Mouse (Mus musculus): Measurements from ENCODE around the gene AL732309.1. TPM values are rescaled to one million over a fixed set of nuclear protein-coding genes. Genes with fewer than 3 reads are reported as not detected.

Gene AL732309.1
- polyA plus RNA-seq, 1 experiment from 2014 or later: 4.3 TPM

DNA sequence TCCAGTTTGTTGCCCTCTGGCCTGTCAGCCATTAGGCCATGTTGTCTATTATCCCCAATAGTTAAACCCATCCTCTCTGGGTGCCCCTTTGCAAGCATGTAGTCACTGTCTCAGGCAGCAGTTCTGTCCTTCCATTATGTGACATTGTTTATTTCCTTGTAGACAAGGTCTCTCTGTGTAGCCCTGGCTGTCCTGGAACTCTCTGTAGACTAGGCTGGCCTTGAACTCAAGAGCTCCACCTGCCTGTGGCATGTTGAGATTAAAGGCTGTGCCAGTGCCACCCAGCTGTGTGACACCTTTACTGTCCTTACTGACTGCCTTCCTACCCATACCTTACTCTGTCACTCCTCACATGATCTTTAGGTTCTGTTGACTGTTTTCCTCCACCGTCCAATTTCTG, 5.7 kb upstream of the AL732309.1 start:
- no peaks in the 10 kb centered on the region for H3K27me3 ChIP-seq (replicated peaks)
- H3K9ac ChIP-seq: no peak overlapping the region
- peaks cover 18% of the 10 kb centered on the region for H3K4me1 ChIP-seq (replicated peaks)
- WGBS: 92% methylated on average over 1 of the region's 1 CpGs
- no peak overlapping the region for H3K4me3 ChIP-seq (replicated peaks)
- H3K27ac ChIP-seq: no peak overlapping the region
- no peak for ATAC-seq
- no peak overlapping the region for H3K4me2 ChIP-seq (replicated peaks)
- peaks cover 27% of the 10 kb centered on the region for H3K36me3 ChIP-seq
- H3K9me3 ChIP-seq: no peaks in the 10 kb centered on the region

DNA sequence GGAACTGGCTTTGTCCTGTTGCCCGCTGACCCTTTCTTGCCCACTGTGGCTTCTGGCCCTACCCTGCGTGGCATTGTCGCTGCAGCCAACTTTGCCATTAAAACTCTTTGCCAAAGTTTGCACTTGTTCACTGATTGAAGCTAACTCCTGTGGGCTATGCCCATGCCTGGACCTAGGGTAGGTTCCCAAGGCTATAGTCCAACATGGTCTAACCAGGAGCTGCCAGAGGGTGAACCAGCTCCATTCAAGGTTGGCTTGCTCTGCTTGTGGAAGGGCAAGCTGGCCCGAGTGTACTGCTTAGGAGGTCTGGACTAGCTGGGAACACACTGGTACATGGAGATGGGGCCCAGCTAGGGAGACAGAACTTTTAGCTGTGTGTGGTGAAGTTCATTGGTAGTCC, 2.5 kb downstream of the AL732309.1 start:
- H3K4me2 ChIP-seq (replicated peaks): no peak overlapping the region
- peaks cover 9% of the 10 kb centered on the region; the same call in 1 of the 2 replicates for H3K36me3 ChIP-seq
- H3K4me3 ChIP-seq (replicated peaks): no peak overlapping the region
- no peak for ATAC-seq
- peaks cover 17% of the 10 kb centered on the region for H3K4me1 ChIP-seq (replicated peaks)
- H3K27me3 ChIP-seq (replicated peaks): peaks cover 6% of the 10 kb centered on the region
- WGBS: 87% methylated on average over 4 of the region's 4 CpGs
- H3K9ac ChIP-seq: 0 out of 2 replicates have a peak overlapping the region, but pooled peaks have one; percentile 8
- no peaks in the 10 kb centered on the region for H3K9me3 ChIP-seq
- no peak overlapping the region for H3K27ac ChIP-seq

DNA sequence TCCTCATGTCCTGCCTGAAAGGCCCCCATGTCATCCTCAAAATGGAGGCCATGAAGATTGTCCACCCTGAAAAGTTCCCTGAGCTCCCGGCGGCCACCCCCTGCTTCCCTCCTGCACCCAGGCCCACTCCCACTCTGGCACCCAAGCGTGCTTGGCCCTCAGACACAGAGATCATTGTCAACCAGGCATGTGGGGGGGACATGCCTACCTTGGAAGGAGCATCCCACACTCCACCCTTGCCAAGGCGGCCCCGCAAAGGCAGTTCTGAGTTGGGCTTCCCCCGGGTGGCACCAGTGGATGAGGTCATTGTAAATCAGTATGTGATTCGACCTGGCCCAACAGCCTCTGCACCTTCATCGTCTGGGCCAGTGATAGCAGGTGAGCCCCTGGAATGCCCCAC, 3.3 kb downstream of the AL732309.1 start:
- Histone ChIP-seq H3K27me3 (replicated peaks) (peaks cover 6% of the 10 kb centered on the region), H3K4me2 (replicated peaks) (peak overlapping the region; percentile 97), H3K9ac (no peak overlapping the region), H3K4me3 (replicated peaks) (0 out of 2 replicates have a peak overlapping the region, but pooled peaks have one; percentile 55), H3K27ac (no peak overlapping the region), H3K9me3 (no peaks in the 10 kb centered on the region), H3K36me3 (0 out of 2 replicates have a peak, but pooled peaks cover 3% of the 10 kb centered on the region), H3K4me1 (replicated peaks) (peaks cover 17% of the 10 kb centered on the region)
- 67% methylated on average over 8 of the region's 8 CpGs for WGBS
- ATAC-seq: no peak

DNA sequence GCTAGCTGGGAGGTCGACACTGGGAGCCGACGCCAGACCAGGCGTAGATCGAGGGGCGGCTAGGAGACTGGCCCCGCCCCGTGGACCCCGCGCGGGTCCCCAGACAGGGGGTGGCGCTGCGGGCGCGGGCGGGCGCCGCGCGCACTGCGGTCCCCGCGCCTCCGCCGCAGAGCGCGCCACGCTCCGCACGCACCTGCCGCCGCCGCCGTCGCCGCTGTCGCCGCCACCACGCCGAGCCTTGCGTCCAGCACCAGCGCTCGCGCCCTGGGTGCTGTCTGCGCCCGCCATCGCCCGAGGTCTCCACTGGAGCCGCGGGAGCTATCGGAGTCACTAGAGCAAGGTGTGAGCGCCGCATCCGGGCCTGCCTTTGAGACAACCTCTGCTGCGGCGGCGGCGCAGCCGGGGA, 4.6 kb downstream of the AL732309.1 start, which contains the start of the genes Rnf208 and Cysrt1:
TSS of gene Rnf208 (plus strand) at position 155 of the 406 bp plus-strand sequence.
TSS of gene Cysrt1 (minus strand) at position 352 of the 406 bp plus-strand sequence.
- under 1% methylated on average over 51 of the region's 59 CpGs for WGBS
- H3K4me1 ChIP-seq (replicated peaks): peaks cover 23% of the 10 kb centered on the region
- peak within 1 kb of the TSS; percentile 55 for H3K4me3 ChIP-seq (replicated peaks)
- peaks cover 6% of the 10 kb centered on the region for H3K27me3 ChIP-seq (replicated peaks)
- ATAC-seq: no peak
- no peaks in the 10 kb centered on the region for H3K9me3 ChIP-seq
- peak within 1 kb of the TSS; percentile 72 for H3K27ac ChIP-seq
- H3K36me3 ChIP-seq: no peaks in the 10 kb centered on the region
- H3K9ac ChIP-seq: peak within 1 kb of the TSS; percentile 57
- H3K4me2 ChIP-seq (replicated peaks): peak within 1 kb of the TSS; percentile 97

DNA sequence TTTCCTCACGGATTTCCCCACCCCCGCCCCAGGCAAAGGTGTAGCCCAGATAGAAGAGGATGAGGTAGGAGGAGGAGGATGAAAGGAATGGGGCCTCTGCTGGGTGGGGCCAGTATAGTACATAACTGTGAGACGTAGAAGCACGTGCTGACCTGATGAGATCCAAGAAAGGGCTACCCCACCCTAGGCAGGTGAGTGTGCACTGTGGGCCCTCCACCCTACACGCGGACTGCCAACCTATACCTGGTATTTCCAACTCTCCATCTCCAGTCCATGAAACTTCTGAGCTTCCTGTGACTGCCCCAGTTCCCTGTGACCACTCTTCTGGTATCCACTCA, 5.3 kb downstream of the AL732309.1 start:
- Histone ChIP-seq H3K9ac (peak overlapping the region; percentile 57; the same call in 1 of the 2 replicates), H3K27ac (peak overlapping the region; percentile 72; the same call in 1 of the 2 replicates), H3K4me3 (replicated peaks) (peak overlapping the region; percentile 55), H3K36me3 (no peaks in the 10 kb centered on the region), H3K27me3 (replicated peaks) (peaks cover 6% of the 10 kb centered on the region), H3K4me1 (replicated peaks) (peaks cover 20% of the 10 kb centered on the region), H3K9me3 (no peaks in the 10 kb centered on the region), H3K4me2 (replicated peaks) (peak overlapping the region; percentile 97)
- ATAC-seq: peak; percentile 63
- WGBS: 12% methylated on average over 6 of the region's 6 CpGs

DNA sequence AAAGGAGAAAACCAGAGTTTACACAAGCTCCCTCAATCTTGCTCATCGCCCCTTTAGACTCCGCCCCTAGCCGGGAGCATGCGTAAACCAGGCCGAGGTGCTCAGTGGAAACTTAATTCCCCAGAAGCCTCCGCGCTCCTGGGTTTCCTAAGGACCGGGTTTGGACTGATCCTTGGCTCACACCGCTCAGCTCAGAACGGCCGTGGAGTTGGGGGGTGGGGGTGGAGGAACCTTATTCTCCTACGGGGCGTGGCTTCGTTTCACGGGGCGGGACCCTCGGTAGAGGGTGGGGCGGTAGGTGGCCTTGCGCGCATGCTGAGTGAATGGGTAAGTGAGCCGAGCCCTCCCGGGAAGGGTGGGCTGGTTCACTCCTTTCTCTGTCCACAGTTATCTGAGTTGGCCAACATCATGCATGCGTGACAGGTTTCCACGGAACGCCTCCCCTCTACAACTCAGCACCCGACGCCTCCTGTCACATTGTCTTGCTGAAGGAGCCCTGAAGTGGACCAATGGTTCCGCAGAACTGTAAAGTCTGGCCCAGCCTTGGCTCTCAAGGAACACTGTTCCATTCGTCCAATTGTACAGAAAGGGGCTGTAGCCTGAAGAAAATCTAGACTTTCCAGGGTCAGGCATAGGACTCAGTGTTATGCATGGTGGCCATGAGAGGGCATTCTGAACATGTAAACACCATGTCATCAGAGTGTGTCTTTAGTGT, 5.8 kb downstream of the AL732309.1 start:
- no peaks in the 10 kb centered on the region for H3K9me3 ChIP-seq
- peak overlapping the region; percentile 72 for H3K27ac ChIP-seq
- H3K4me1 ChIP-seq (replicated peaks): peaks cover 20% of the 10 kb centered on the region
- peak; percentile 80 for ATAC-seq
- 2% methylated on average over 29 of the region's 29 CpGs for WGBS
- H3K9ac ChIP-seq: 0 out of 2 replicates have a peak overlapping the region, but pooled peaks have one; percentile 15
- peaks cover 6% of the 10 kb centered on the region for H3K27me3 ChIP-seq (replicated peaks)
- peak overlapping the region; percentile 55 for H3K4me3 ChIP-seq (replicated peaks)
- H3K4me2 ChIP-seq (replicated peaks): peak overlapping the region; percentile 97
- H3K36me3 ChIP-seq: no peaks in the 10 kb centered on the region

DNA sequence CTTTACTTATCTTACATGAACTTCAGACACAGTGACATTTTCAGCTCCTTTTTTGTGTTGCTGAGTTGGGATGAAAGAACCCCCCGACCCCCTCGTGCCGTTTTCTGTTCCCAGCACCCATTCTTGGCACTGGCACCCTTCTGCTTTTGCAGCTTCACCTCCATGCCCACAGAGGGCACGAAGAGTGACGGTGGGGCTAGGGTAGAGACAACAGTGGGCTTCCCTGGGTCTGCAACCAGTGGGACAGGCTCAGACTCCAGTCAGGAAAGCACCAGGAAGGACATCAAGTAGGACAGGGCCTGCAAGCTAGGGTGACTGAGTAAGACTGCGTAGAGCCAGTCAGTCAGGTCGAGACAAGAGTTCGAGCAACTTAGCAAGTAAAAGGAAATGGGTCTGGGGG, 6.4 kb downstream of the AL732309.1 start:
- H3K9me3 ChIP-seq: no peaks in the 10 kb centered on the region
- H3K4me3 ChIP-seq (replicated peaks): peak overlapping the region; percentile 55
- H3K27me3 ChIP-seq (replicated peaks): peaks cover 6% of the 10 kb centered on the region
- peak overlapping the region; percentile 72; the same call in 1 of the 2 replicates for H3K27ac ChIP-seq
- H3K4me2 ChIP-seq (replicated peaks): peak overlapping the region; percentile 97
- no peaks in the 10 kb centered on the region for H3K36me3 ChIP-seq
- 51% methylated on average over 8 of the region's 8 CpGs for WGBS
- 0 out of 2 replicates have a peak overlapping the region, but pooled peaks have one; percentile 15 for H3K9ac ChIP-seq
- ATAC-seq: peak; percentile 10; the same call in 1 of the 2 replicates
- H3K4me1 ChIP-seq (replicated peaks): peaks cover 18% of the 10 kb centered on the region

DNA sequence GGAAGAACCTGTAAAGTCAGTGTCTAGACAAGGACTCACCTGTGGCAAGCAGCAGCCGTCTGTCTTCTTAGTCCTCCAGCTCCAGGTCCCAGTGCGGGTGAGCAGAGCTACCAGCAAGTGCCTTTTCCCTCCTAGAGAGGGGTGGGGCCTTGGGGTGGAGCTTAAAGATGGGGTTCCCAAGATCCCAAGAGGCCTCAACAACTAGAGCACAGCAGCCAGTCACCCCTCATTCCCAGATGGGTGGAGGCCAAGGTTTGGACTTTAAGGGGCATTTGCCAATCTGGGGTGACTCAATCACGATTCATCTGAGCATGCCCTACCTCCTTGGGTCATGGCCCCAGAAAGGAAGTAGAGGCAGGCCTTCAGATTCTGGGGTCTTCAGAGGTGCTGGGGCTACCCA, 6.9 kb downstream of the AL732309.1 start:
- WGBS: 96% methylated on average over 3 of the region's 3 CpGs
- Histone ChIP-seq H3K9ac (no peak overlapping the region), H3K4me2 (replicated peaks) (no peak overlapping the region), H3K4me3 (replicated peaks) (no peak overlapping the region), H3K9me3 (no peaks in the 10 kb centered on the region), H3K4me1 (replicated peaks) (peaks cover 18% of the 10 kb centered on the region), H3K27ac (no peak overlapping the region), H3K27me3 (replicated peaks) (peaks cover 6% of the 10 kb centered on the region), H3K36me3 (no peaks in the 10 kb centered on the region)
- ATAC-seq: no peak

DNA sequence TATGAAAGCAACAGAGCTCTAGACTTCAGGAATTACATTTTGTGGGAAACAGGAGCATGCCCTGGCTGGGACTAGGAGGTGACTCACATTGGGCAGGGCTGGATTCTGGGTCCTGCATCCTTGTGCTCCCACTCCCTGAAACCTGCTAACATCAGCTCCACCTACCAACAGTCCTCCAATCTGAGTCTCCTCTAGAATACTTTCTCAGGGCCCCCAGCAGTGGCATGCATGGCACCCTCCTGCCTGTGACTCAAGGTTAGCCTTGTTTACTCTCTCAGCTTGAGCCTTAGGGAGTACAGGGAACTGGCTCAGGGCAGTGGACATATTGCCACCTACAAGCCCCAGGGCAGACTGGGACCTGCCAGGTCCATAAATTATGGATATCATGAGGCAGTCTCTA, 8.6 kb downstream of the AL732309.1 start:
- no peaks in the 10 kb centered on the region for H3K36me3 ChIP-seq
- H3K27me3 ChIP-seq (replicated peaks): peaks cover 6% of the 10 kb centered on the region
- no peaks in the 10 kb centered on the region for H3K9me3 ChIP-seq
- H3K4me1 ChIP-seq (replicated peaks): peaks cover 18% of the 10 kb centered on the region
- H3K4me2 ChIP-seq (replicated peaks): no peak overlapping the region
- no peak overlapping the region for H3K4me3 ChIP-seq (replicated peaks)
- ATAC-seq: no peak
- H3K9ac ChIP-seq: no peak overlapping the region
- H3K27ac ChIP-seq: 0 out of 2 replicates have a peak overlapping the region, but pooled peaks have one; percentile 5

DNA sequence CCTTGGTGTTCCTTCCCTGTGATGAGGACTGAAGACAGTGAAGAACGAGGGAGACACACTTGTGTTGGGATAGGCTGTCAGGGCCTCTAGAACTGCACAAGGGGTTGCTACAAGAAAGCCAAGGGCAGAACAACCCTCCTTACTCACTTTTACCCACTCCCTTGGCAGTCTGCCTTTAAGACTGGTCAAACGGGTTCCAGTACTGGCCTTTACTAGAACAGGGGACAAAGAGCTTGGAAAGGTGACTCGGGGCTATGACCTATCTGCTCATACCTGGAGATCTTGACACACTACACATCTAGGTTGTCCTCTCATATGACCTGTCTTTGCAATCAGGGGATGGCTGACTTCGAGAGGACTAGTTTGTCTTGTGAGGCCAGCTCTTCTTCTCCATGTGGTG, 9.1 kb downstream of the AL732309.1 start:
- H3K4me3 ChIP-seq (replicated peaks): no peak overlapping the region
- H3K4me1 ChIP-seq (replicated peaks): peaks cover 18% of the 10 kb centered on the region
- H3K36me3 ChIP-seq: no peaks in the 10 kb centered on the region
- H3K27me3 ChIP-seq (replicated peaks): peaks cover 4% of the 10 kb centered on the region
- WGBS: 55% methylated on average over 4 of the region's 4 CpGs
- no peak overlapping the region for H3K9ac ChIP-seq
- peak overlapping the region; percentile 5; the same call in 1 of the 2 replicates for H3K27ac ChIP-seq
- no peak for ATAC-seq
- H3K4me2 ChIP-seq (replicated peaks): no peak overlapping the region
- H3K9me3 ChIP-seq: no peaks in the 10 kb centered on the region

DNA sequence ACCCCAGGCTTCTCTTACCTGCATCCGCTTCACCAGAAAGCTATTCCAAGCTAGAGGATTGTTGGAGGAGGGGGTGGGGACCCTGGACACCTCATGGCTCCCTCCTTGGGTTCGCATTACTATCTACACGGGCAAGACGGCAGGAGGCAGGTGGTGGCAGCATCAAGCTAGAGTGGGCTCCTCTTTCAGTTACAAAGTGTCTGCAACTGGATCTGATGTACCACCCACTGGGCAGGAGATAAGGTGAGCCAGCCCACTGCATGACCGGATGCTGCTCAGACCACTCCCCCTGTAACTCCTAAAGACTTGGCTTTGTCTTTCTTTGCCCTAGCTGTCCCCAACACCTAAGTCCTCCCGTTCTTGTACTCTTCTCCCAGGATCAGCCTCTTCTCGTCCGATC, 10.0 kb downstream of the AL732309.1 start, which contains the start of gene Rnf224:
TSS of gene Rnf224 (minus strand) at position 174 of the 400 bp plus-strand sequence.
- no peak for ATAC-seq

DNA sequence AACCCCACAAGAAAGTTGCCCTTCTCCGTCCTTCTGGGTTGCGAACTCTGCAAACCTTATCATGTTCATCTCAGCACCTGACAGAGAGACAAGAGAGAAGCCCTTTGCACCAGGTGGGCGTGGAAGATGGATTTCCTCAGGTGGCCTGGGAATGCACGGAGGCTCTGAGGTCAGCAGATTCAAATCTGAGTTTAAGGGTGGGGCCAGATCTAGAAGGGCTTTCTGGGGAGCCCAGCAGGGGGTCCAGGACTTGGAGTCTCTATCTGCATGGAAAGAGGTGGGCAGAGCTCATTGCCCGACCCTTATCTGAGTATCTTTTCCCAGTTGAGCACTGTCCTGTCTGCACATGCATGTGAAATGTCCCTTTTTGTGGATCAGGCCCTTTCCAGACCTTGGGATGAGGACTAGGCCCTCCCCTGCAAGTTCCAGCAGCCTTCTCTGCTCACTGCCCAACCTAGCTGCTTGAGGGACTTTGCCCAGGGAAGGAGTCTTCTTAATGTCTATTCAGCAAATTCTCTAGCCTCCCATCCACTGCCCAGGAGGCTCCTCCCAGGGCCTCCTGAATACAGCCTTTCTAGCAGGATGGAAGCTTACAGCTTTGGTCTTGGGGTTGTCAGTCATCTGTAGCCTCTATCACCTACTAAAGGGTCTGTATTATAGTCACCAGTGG, 12.0 kb downstream of the AL732309.1 start:
- Histone ChIP-seq H3K4me1 (replicated peaks) (peaks cover 6% of the 10 kb centered on the region), H3K27ac (peak overlapping the region; percentile 66), H3K4me2 (replicated peaks) (peak overlapping the region; percentile 41), H3K27me3 (replicated peaks) (0 out of 2 replicates have a peak, but pooled peaks cover 6% of the 10 kb centered on the region), H3K4me3 (replicated peaks) (no peak overlapping the region), H3K9me3 (no peaks in the 10 kb centered on the region), H3K36me3 (no peaks in the 10 kb centered on the region), H3K9ac (no peak overlapping the region)
- peak; percentile 71 for ATAC-seq
- 52% methylated on average over 5 of the region's 5 CpGs for WGBS

More for the DNA sequence above, 10.0 kb downstream of the AL732309.1 start, which contains the start of gene Rnf224:
- 34% methylated on average over 8 of the region's 8 CpGs for WGBS
- Histone ChIP-seq H3K4me3 (replicated peaks) (no peak within 1 kb of the TSS), H3K9ac (no peak within 1 kb of the TSS), H3K27me3 (replicated peaks) (peaks cover under 1% of the 10 kb centered on the region; the same call in 1 of the 2 replicates), H3K4me1 (replicated peaks) (peaks cover 14% of the 10 kb centered on the region), H3K27ac (peak within 1 kb of the TSS; percentile 9; the same call in 1 of the 2 replicates), H3K4me2 (replicated peaks) (no peak within 1 kb of the TSS), H3K36me3 (no peaks in the 10 kb centered on the region), H3K9me3 (no peaks in the 10 kb centered on the region)
